Mouse (Mus musculus): Measurements from ENCODE around the gene Trmt10b. TPM values are rescaled to one million over a fixed set of nuclear protein-coding genes. Genes with fewer than 3 reads are reported as not detected.
A peak's percentile ranks its signal among the peaks of the same experiment; 100 is the strongest.

Trmt10b gene
- total and polyA plus RNA-seq, 3 experiments = 9.9 to 19.7 TPM; not detected in 1

DNA sequence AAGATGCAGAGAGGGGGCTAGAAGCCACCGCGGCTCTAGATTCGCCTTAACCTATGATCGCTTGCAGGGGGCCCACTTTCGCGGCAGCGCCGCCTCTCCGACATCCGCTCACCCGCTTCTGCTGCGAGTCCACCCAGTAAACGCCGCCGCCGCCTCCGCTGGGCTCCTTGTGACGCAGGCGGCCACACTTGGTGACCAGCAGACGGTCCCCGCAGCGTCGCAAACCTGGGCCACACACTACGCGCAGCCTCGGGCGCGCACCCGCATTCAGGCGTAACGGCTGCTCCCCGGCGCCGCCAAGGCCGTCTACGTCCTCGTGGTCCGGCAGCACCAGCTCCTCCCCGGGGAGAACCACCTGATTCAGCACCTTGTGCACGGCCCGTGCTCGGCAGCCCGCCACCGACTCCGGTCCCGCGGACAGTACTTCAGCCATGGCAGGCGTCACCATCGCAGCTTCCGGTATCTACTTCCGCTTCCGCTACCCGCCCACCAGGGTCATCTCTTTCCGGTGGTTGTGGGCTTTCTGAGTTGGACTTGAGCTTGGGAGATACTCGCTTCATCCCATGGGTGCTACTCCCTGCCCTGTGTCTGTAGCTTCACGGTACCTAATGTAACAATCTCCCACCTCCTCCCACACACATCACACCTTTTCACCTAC, 23.4 kb downstream of the Trmt10b start (continued):
- TF ChIP-seq POLR2AphosphoS5 (IDR thresholded peaks at IDR 0.05; ENCODE audit: borderline replicate concordance, low read depth, low read length) = no peak
- no peak for TF ChIP-seq CHD2 (IDR thresholded peaks at IDR 0.05; ENCODE audit: low read length)
- peak; percentile 95 for TF ChIP-seq ELF1 (IDR thresholded peaks at IDR 0.05; ENCODE audit: low read depth, low read length)
- no peak for TF ChIP-seq MYB (IDR thresholded peaks at IDR 0.05; ENCODE audit: low read depth, low read length)
- TF ChIP-seq MXI1 (IDR thresholded peaks at IDR 0.05; ENCODE audit: low read depth, low read length) = peak; percentile 77
- peak; percentile 80 for TF ChIP-seq SIN3A (IDR thresholded peaks at IDR 0.05; ENCODE audit: low read length)
- TF ChIP-seq UBTF (IDR thresholded peaks at IDR 0.05; ENCODE audit: borderline replicate concordance, insufficient read depth, low read depth, low read length) = no peak
- TF ChIP-seq ETS1 (IDR thresholded peaks at IDR 0.05; ENCODE audit: low read depth, low read length) = no peak; the same call in 1 of the 2 replicates
- peak; percentile 91 for TF ChIP-seq NELFE (IDR thresholded peaks at IDR 0.05; ENCODE audit: low read depth, low read length)
- peak; percentile 89 to 92 for TF ChIP-seq POLR2A (IDR thresholded peaks at IDR 0.05; ENCODE audit: control insufficient read depth in 1 of 2, insufficient read depth in 1 of 2, low read depth in 1 of 2, low read length in 2 of 2, poor library complexity in 1 of 2)
- TF ChIP-seq USF1 (IDR thresholded peaks at IDR 0.05; ENCODE audit: low read depth, low read length) = peak; percentile 30; the same call in 1 of the 2 replicates
- no peak for TF ChIP-seq ZKSCAN1 (IDR thresholded peaks at IDR 0.05; ENCODE audit: low read depth, low read length)
- no peak for TF ChIP-seq TAL1 (IDR thresholded peaks at IDR 0.05; ENCODE audit: low read length)
- TF ChIP-seq ZMIZ1 (IDR thresholded peaks at IDR 0.05; ENCODE audit: low read depth, low read length) = peak; percentile 66; the same call in 1 of the 2 replicates
- no peak for TF ChIP-seq ZC3H11A (IDR thresholded peaks at IDR 0.05; ENCODE audit: low read depth, low read length)
- no peak for TF ChIP-seq RAD21 (IDR thresholded peaks at IDR 0.05; ENCODE audit: low read depth, low read length)
- no peak for TF ChIP-seq ZNF384 (IDR thresholded peaks at IDR 0.05; ENCODE audit: low read depth, low read length)
- no peak for TF ChIP-seq MAFK (IDR thresholded peaks at IDR 0.05; ENCODE audit: borderline replicate concordance, low read depth, low read length)
- peak; percentile 85 for TF ChIP-seq HCFC1 (IDR thresholded peaks at IDR 0.05; ENCODE audit: low read depth, low read length)
- TF ChIP-seq E2F4 (IDR thresholded peaks at IDR 0.05; ENCODE audit: borderline replicate concordance, low read depth, low read length) = peak; percentile 17; the same call in 1 of the 2 replicates
- TF ChIP-seq MAX (IDR thresholded peaks at IDR 0.05; ENCODE audit: low read length) = no peak; the same call in 1 of the 2 replicates
- TF ChIP-seq JUND (IDR thresholded peaks at IDR 0.05; ENCODE audit: low read depth, low read length) = no peak
- no peak for TF ChIP-seq SMC3 (IDR thresholded peaks at IDR 0.05; ENCODE audit: low read depth, low read length)

DNA sequence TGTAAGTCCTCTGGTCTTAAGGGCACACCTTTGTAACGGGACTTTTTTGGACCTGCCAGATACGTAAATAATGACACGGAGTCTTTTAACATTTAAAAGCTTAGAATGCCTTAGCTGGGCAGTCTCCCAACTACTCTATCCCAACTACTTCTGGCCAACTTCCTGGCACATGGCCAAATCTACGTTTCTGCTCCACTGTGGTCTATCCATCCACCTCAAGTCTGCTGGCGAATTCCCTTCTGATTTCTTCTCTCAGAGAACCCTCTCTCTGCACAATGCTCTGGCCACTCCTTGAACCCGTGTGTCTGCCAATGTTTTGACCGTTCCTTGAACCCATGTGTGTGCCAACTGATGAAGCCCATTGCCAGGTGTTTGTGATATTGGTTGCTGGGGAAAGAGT, 34.2 kb downstream of the Trmt10b start:
- TF ChIP-seq TCF12 (IDR thresholded peaks at IDR 0.05; ENCODE audit: low read depth, low read length) = no peak
- no peak for TF ChIP-seq ZNF384 (IDR thresholded peaks at IDR 0.05; ENCODE audit: low read depth, low read length)
- no peak for TF ChIP-seq CTCF (IDR thresholded peaks at IDR 0.05 in 2 of 3, conservative IDR thresholded peaks at IDR 0.05 in 1 of 3; ENCODE audit: control insufficient read depth in 1 of 3, insufficient read depth in 1 of 3, low read depth in 2 of 3, low read length in 3 of 3, poor library complexity in 1 of 3, severe bottlenecking in 1 of 3)
- TF ChIP-seq MEF2A (IDR thresholded peaks at IDR 0.05; ENCODE audit: extremely low read depth, insufficient replicate concordance, low read depth, low read length, poor library complexity, severe bottlenecking) = no peak
- no peak for TF ChIP-seq GABPA (IDR thresholded peaks at IDR 0.05; ENCODE audit: low read depth, low read length)
- no peak for TF ChIP-seq NRF1 (IDR thresholded peaks at IDR 0.05; ENCODE audit: insufficient read depth, low read depth, low read length, poor library complexity, severe bottlenecking)
- no peak for TF ChIP-seq MYC (IDR thresholded peaks at IDR 0.05; ENCODE audit: low read depth, low read length)
- TF ChIP-seq ETS1 (IDR thresholded peaks at IDR 0.05; ENCODE audit: low read depth, low read length) = no peak
- H3K36me3 ChIP-seq (ENCODE audit: control insufficient read depth in 1 of 2, insufficient read depth in 2 of 2, low read length in 2 of 2) = peaks cover 0 to 7% of the 10 kb centered on the region in 2 experiments; a peak in 2 of 4 replicates
- H3K27me3 ChIP-seq (ENCODE audit: control insufficient read depth in 1 of 2, insufficient read depth in 2 of 2, low read length in 2 of 2) = peaks cover 0 to 5% of the 10 kb centered on the region in 2 experiments; a peak in 3 of 4 replicates
- no peak overlapping the region for H3K27ac ChIP-seq (ENCODE audit: control insufficient read depth, low read depth, low read length)
- DNase-seq (ENCODE audit: low read depth, low spot score) = no peak
- H3K4me3 ChIP-seq (ENCODE audit: control insufficient read depth in 1 of 2, insufficient read depth in 1 of 2, low read depth in 2 of 2, low read length in 2 of 2) = no peak overlapping the region
- 0 out of 4 replicates have a peak, but pooled peaks cover 0 to 8% of the 10 kb centered on the region in 2 experiments for H3K4me1 ChIP-seq (ENCODE audit: control insufficient read depth in 1 of 2, insufficient read depth in 2 of 2, low read length in 2 of 2)
- H3K9ac ChIP-seq (ENCODE audit: control insufficient read depth, low read depth, low read length, poor library complexity, severe bottlenecking) = no peak overlapping the region
- H3K79me2 ChIP-seq (ENCODE audit: control insufficient read depth, insufficient read depth, low read length, poor library complexity) = no peaks in the 10 kb centered on the region
- H3K9me3 ChIP-seq (replicated peaks; ENCODE audit: insufficient read depth, low read length) = no peaks in the 10 kb centered on the region

Data from MEL (cell line).